10 mouse cellular contexts compared by ENCODE assay signal in genomic region chr19:18646853-18647420, GRCm38 (mm10). TPM values are rescaled to one million over a fixed set of nuclear protein-coding genes. Genes with fewer than 3 reads are reported as not detected.
DNase-seq lines count a peak whose midpoint lies in the region; ATAC-seq and TF ChIP-seq lines count a peak whose summit lies in the region.
"Had no signal": no experiment of that assay in that cellular context is flagged by ENCODE, and none has a peak within 500 bp of the region (broad histone marks: within the 10 kb centered on the region; RNA-seq: fewer than 3 reads in every experiment).

No protein-coding gene starts in this region.

- H3K27me3 ChIP-seq in spleen, adult 2 months (ENCODE audit: control insufficient read depth, insufficient read depth, low read length) = no peaks in the 10 kb centered on the region
- H3K27me3 ChIP-seq: forebrain, embryonic 13.5 days had no signal

- WGBS in spleen, adult 2 months = 43% methylated on average over 5 of the region's 5 CpGs

- H3K4me3 ChIP-seq in spleen, adult 2 months (ENCODE audit: extremely low read depth, insufficient read depth, insufficient read length) = no peak overlapping the region
- H3K4me3 ChIP-seq: forebrain, embryonic 13.5 days had no signal

- H3K4me1 ChIP-seq in spleen, adult 2 months (ENCODE audit: control insufficient read depth, insufficient read depth, insufficient read length) = peaks cover 6% of the 10 kb centered on the region; the same call in 1 of the 2 replicates
- H3K4me1 ChIP-seq: forebrain, embryonic 13.5 days had no signal

- peak; percentile 73 for ATAC-seq in granulocyte monocyte progenitor cell, adult 5-6 weeks (replicated peaks; ENCODE audit: poor library complexity, severe bottlenecking)
- ATAC-seq in cerebellum, adult (ENCODE audit: insufficient number of reproducible peaks, low FRiP score, low TSS enrichment) = no peak
- ATAC-seq: forebrain, embryonic 13.5 days had no signal

- no peak for TF ChIP-seq CTCF in spleen, adult 2 months (IDR thresholded peaks at IDR 0.05; ENCODE audit: extremely low read depth, insufficient read depth, insufficient read length, insufficient replicate concordance)

- H3K27ac ChIP-seq in spleen, adult 2 months (ENCODE audit: insufficient read depth, low read length) = peak overlapping the region; percentile 31
- H3K27ac ChIP-seq: forebrain, embryonic 13.5 days had no signal

- H3K36me3 ChIP-seq in spleen, adult 2 months (ENCODE audit: control insufficient read depth, insufficient read depth, low read length) = peaks cover 6% of the 10 kb centered on the region

- no peak for DNase-seq in spleen, adult 2 months (ENCODE audit: low read depth in 1 of 2, low spot score in 2 of 2)
- no peak for DNase-seq in spleen, postnatal 10 days (ENCODE audit: low spot score in 2 of 2)
- peak; percentile 73 for DNase-seq in adrenal gland, adult 2 months
- DNase-seq in naive thymus-derived CD4-positive, alpha-beta T cell, adult 2 months (ENCODE audit: low read depth) = peak; percentile 35
- no peak for DNase-seq in cerebellum, postnatal 10 days
- DNase-seq: cerebellum, postnatal 25 days; heart, postnatal 36 days had no signal

- no peak for TF ChIP-seq POLR2A in spleen, adult 2 months (IDR thresholded peaks at IDR 0.05; ENCODE audit: low read depth, low read length)

RNA-seq across cellular contexts. Expression of gene Nmrk1, which starts 15.2 kb away (rescaled TPM):
- polyA plus RNA-seq in spleen, adult 2 months (2012; rRNA removed) = 3.5 and 4.0 TPM in 2 replicates
- total RNA-seq in adrenal gland, adult 2 months (2021) = 10 to 100 TPM in 1 of 2 experiments, 1 to 10 TPM in 1; 9.5 to 11.9 TPM
- 3.2 and 4.7 TPM in 2 replicates for polyA plus RNA-seq in adrenal gland, adult 2 months (2012; rRNA removed)
- 6.6 and 14.9 TPM in 2 replicates for total RNA-seq in granulocyte monocyte progenitor cell, adult 5-6 weeks (2014; fragmentation: Nextera tagmentation)
- 2.0 and 15.9 TPM in 2 replicates for total RNA-seq in granulocyte monocyte progenitor cell, adult 5-6 weeks (2017)

RNA-seq across cellular contexts. Expression of gene Ostf1, which starts 15.3 kb away (rescaled TPM):
- polyA plus RNA-seq in spleen, adult 2 months (2012; rRNA removed) = 69.7 and 83.6 TPM in 2 replicates
- 100 to 1,000 TPM; 108 to 122 TPM for total RNA-seq in adrenal gland, adult 2 months (2021)
- 61.1 and 95.4 TPM in 2 replicates for polyA plus RNA-seq in adrenal gland, adult 2 months (2012; rRNA removed)
- 139 and 152 TPM in 2 replicates for total RNA-seq in granulocyte monocyte progenitor cell, adult 5-6 weeks (2014; fragmentation: Nextera tagmentation)
- 208 and 230 TPM in 2 replicates for total RNA-seq in granulocyte monocyte progenitor cell, adult 5-6 weeks (2017)

RNA-seq across cellular contexts. Expression of gene Carnmt1, which starts 23.6 kb away (rescaled TPM):
- polyA plus RNA-seq in spleen, adult 2 months (2012; rRNA removed) = 3.1 and 5.8 TPM in 2 replicates
- total RNA-seq in adrenal gland, adult 2 months (2021) = 10 to 100 TPM; 23.7 to 24.7 TPM
- 10.4 and 12.5 TPM in 2 replicates for polyA plus RNA-seq in adrenal gland, adult 2 months (2012; rRNA removed)
- 22.6 and 29.8 TPM in 2 replicates for total RNA-seq in granulocyte monocyte progenitor cell, adult 5-6 weeks (2014; fragmentation: Nextera tagmentation)
- 24.1 and 58.0 TPM in 2 replicates for total RNA-seq in granulocyte monocyte progenitor cell, adult 5-6 weeks (2017)

Comparison
In these comparisons a context has a peak if more than half of its experiments do, and no peak if none do; other contexts are left out.
1. DNase-seq: peak in adrenal gland, adult 2 months (single experiment) and naive thymus-derived CD4-positive, alpha-beta T cell, adult 2 months (single experiment); none in spleen, adult 2 months (0 of 2), spleen, postnatal 10 days (0 of 2) and cerebellum, postnatal 10 days (0 of 2).